Mouse (Mus musculus): ENCODE results near the gene Dnah11.

GRCm38 (mm10) chr12:118187663-118188062 is 11.2 kb downstream of the Dnah11 start:
- no peak for TF ChIP-seq CTCF (conservative IDR thresholded peaks at IDR 0.05; ENCODE audit: low read length)
- no peak for TF ChIP-seq NANOG (IDR thresholded peaks at IDR 0.05; ENCODE audit: borderline replicate concordance, low read length)
- no peak for TF ChIP-seq POU5F1 (IDR thresholded peaks at IDR 0.05; ENCODE audit: borderline replicate concordance, low read length)

All from E14TG2a.4 (cell line).